Mouse (Mus musculus) midbrain, embryonic 12.5 days (tissue): ENCODE data around the gene Qpctl. TPM values are rescaled to one million over a fixed set of nuclear protein-coding genes. Genes with fewer than 3 reads are reported as not detected.
A peak's percentile ranks its signal among the peaks of the same experiment; 100 is the strongest.

Experiments
- ATAC-seq: fragments of 200-750 bp; cut with Nextera tagmentation; 2 replicates; pipeline ENCODE4 v1.8.0; 2017; ENCODE audit warnings: low read depth, moderate TSS enrichment, moderate library complexity; ENCODE audit not compliant: low FRiP score
- H3K27ac ChIP-seq: fragments of 300-500 bp; sonication (generic); replicated peaks from 2 replicates; pipeline ENCODE4 v1.5.1; 2016; ENCODE audit warnings: mild to moderate bottlenecking
- H3K27me3 ChIP-seq: fragments of 300-500 bp; sonication (generic); 2 replicates; pipeline ENCODE4 v1.6.1; 2016; ENCODE audit warnings: mild to moderate bottlenecking
- H3K36me3 ChIP-seq: fragments of 300-500 bp; sonication (generic); 2 replicates; pipeline ENCODE4 v1.6.1; 2016
- H3K4me1 ChIP-seq: fragments of 300-500 bp; sonication (generic); 2 replicates; pipeline ENCODE4 v1.6.1; 2016
- H3K4me2 ChIP-seq: fragments of 300-500 bp; sonication (generic); replicated peaks from 2 replicates; pipeline ENCODE4 v1.6.1; 2016; ENCODE audit warnings: mild to moderate bottlenecking, moderate library complexity
- H3K4me3 ChIP-seq: fragments of 300-500 bp; sonication (generic); 2 replicates; pipeline ENCODE4 v1.5.1; 2016; ENCODE audit warnings: mild to moderate bottlenecking
- H3K9ac ChIP-seq: fragments of 300-500 bp; sonication (generic); replicated peaks from 2 replicates; pipeline ENCODE4 v1.6.1; 2016; ENCODE audit warnings: mild to moderate bottlenecking, moderate library complexity
- H3K9me3 ChIP-seq: fragments of 300-500 bp; sonication (generic); 2 replicates; pipeline ENCODE4 v1.6.1; 2016; ENCODE audit warnings: mild to moderate bottlenecking
- WGBS: fragments of 180-500 bp; shearing (Covaris S2); methylation state at CpG from one replicate; pipeline ENCODE4 v1.1.7; 2016; 5-methylcytosine and 5-hydroxymethylcytosine counted together
- polyA plus RNA-seq: library from polyadenylated mRNA; unstranded; fragments of >200 nt; fragmentation: Nextera tagmentation; extraction: Ambion mirVana; gene quantifications from 2 replicates; pipeline ENCODE4 v1.2.1, GENCODE M21; 2016

Gene Qpctl
- 21.0 and 22.0 TPM in 2 replicates for polyA plus RNA-seq

- Histone ChIP-seq H3K4me2 (peak within 1 kb of the TSS; percentile 84), H3K4me3 (peak within 1 kb of the TSS; percentile 75), H3K36me3 (peaks cover 36% of the 10 kb centered on the region), H3K27me3 (no peaks in the 10 kb centered on the region), H3K4me1 (peaks cover 28% of the 10 kb centered on the region), H3K27ac (peak within 1 kb of the TSS; percentile 84), H3K9ac (peak within 1 kb of the TSS; percentile 83), H3K9me3 (no peaks in the 10 kb centered on the region)
- WGBS: under 1% methylated on average over 43 of the region's 43 CpGs
- peak; percentile 97 for ATAC-seq
Measured at GRCm38 (mm10) chr7:19148875-19149541, at the start of gene Qpctl. Gene Qpctl, minus strand, starts transcription at chr7:19149291.

- H3K9ac ChIP-seq: no peak overlapping the region
- H3K27me3 ChIP-seq: no peaks in the 10 kb centered on the region
- H3K4me3 ChIP-seq: no peak overlapping the region
- 32% methylated on average over 2 of the region's 2 CpGs for WGBS
- ATAC-seq: no peak
- no peak overlapping the region for H3K27ac ChIP-seq
- H3K9me3 ChIP-seq: no peaks in the 10 kb centered on the region
- H3K36me3 ChIP-seq: peaks cover 52% of the 10 kb centered on the region
- no peaks in the 10 kb centered on the region for H3K4me1 ChIP-seq
- H3K4me2 ChIP-seq: no peak overlapping the region
Measured at GRCm38 (mm10) chr7:19197985-19198384, 48.9 kb upstream of the Qpctl start.

GRCm38 (mm10) chr7:19196676-19197075, 47.6 kb upstream of the Qpctl start:
- Histone ChIP-seq H3K36me3 (peaks cover 62% of the 10 kb centered on the region), H3K27me3 (no peaks in the 10 kb centered on the region), H3K9ac (no peak overlapping the region), H3K4me2 (no peak overlapping the region), H3K4me3 (no peak overlapping the region), H3K4me1 (no peaks in the 10 kb centered on the region), H3K9me3 (no peaks in the 10 kb centered on the region), H3K27ac (no peak overlapping the region)
- ATAC-seq: no peak
- WGBS: 68% methylated on average over 6 of the region's 6 CpGs

- Histone ChIP-seq H3K4me3 (no peak overlapping the region), H3K4me2 (no peak overlapping the region), H3K27ac (no peak overlapping the region), H3K4me1 (no peaks in the 10 kb centered on the region), H3K9me3 (no peaks in the 10 kb centered on the region), H3K36me3 (peaks cover 69% of the 10 kb centered on the region), H3K27me3 (no peaks in the 10 kb centered on the region), H3K9ac (no peak overlapping the region)
- 100% methylated on average over 4 of the region's 4 CpGs for WGBS
- no peak for ATAC-seq
Measured at GRCm38 (mm10) chr7:19194676-19195075, 45.6 kb upstream of the Qpctl start.

GRCm38 (mm10) chr7:19184758-19185157, 35.7 kb upstream of the Qpctl start:
- Histone ChIP-seq H3K36me3 (peaks cover 30% of the 10 kb centered on the region), H3K27me3 (peaks cover 19% of the 10 kb centered on the region), H3K4me2 (no peak overlapping the region), H3K9me3 (no peaks in the 10 kb centered on the region), H3K4me1 (peaks cover 30% of the 10 kb centered on the region), H3K27ac (peak overlapping the region; percentile 35; the same call in 1 of the 2 replicates), H3K4me3 (no peak overlapping the region), H3K9ac (no peak overlapping the region)
- ATAC-seq: no peak
- WGBS: 75% methylated on average over 6 of the region's 6 CpGs

- H3K9ac ChIP-seq: no peak overlapping the region
- no peak for ATAC-seq
- peaks cover 35% of the 10 kb centered on the region for H3K4me1 ChIP-seq
- H3K9me3 ChIP-seq: no peaks in the 10 kb centered on the region
- no peak overlapping the region for H3K4me3 ChIP-seq
- no peak overlapping the region for H3K4me2 ChIP-seq
- peaks cover 29% of the 10 kb centered on the region; the same call in 1 of the 2 replicates for H3K36me3 ChIP-seq
- peak overlapping the region; percentile 35; the same call in 1 of the 2 replicates for H3K27ac ChIP-seq
- WGBS: 84% methylated on average over 2 of the region's 2 CpGs
- peaks cover 24% of the 10 kb centered on the region for H3K27me3 ChIP-seq
Measured at GRCm38 (mm10) chr7:19184250-19184649, 35.2 kb upstream of the Qpctl start.

- 1% methylated on average over 26 of the region's 27 CpGs for WGBS
- Histone ChIP-seq H3K36me3 (peaks cover 8% of the 10 kb centered on the region; the same call in 1 of the 2 replicates), H3K4me1 (peaks cover 52% of the 10 kb centered on the region), H3K9ac (peak overlapping the region; percentile 45), H3K9me3 (no peaks in the 10 kb centered on the region), H3K4me2 (peak overlapping the region; percentile 54), H3K27ac (no peak overlapping the region), H3K27me3 (peaks cover 57% of the 10 kb centered on the region), H3K4me3 (peak overlapping the region; percentile 43)
- ATAC-seq: no peak
Measured at GRCm38 (mm10) chr7:19180862-19181429, 31.9 kb upstream of the Qpctl start.

GRCm38 (mm10) chr7:19179936-19180335, 30.8 kb upstream of the Qpctl start:
- ATAC-seq: no peak
- H3K36me3 ChIP-seq: 0 out of 2 replicates have a peak, but pooled peaks cover 6% of the 10 kb centered on the region
- H3K27me3 ChIP-seq: peaks cover 64% of the 10 kb centered on the region
- WGBS: 42% methylated on average over 6 of the region's 6 CpGs
- H3K4me1 ChIP-seq: peaks cover 50% of the 10 kb centered on the region
- H3K9ac ChIP-seq: no peak overlapping the region
- H3K9me3 ChIP-seq: no peaks in the 10 kb centered on the region
- peak overlapping the region; percentile 45; the same call in 1 of the 2 replicates for H3K4me3 ChIP-seq
- peak overlapping the region; percentile 56; the same call in 1 of the 2 replicates for H3K4me2 ChIP-seq
- H3K27ac ChIP-seq: no peak overlapping the region

- peaks cover 43% of the 10 kb centered on the region for H3K4me1 ChIP-seq
- no peak overlapping the region for H3K9ac ChIP-seq
- H3K4me3 ChIP-seq: peak overlapping the region; percentile 45
- ATAC-seq: no peak
- WGBS: under 1% methylated on average over 32 of the region's 32 CpGs
- H3K27me3 ChIP-seq: peaks cover 64% of the 10 kb centered on the region
- peak overlapping the region; percentile 56 for H3K4me2 ChIP-seq
- H3K27ac ChIP-seq: no peak overlapping the region
- H3K36me3 ChIP-seq: 0 out of 2 replicates have a peak, but pooled peaks cover 6% of the 10 kb centered on the region
- H3K9me3 ChIP-seq: no peaks in the 10 kb centered on the region
Measured at GRCm38 (mm10) chr7:19179173-19179572, 30.1 kb upstream of the Qpctl start.

GRCm38 (mm10) chr7:19178443-19179092, 29.5 kb upstream of the Qpctl start:
- H3K9ac ChIP-seq: peak overlapping the region; percentile 39; the same call in 1 of the 2 replicates
- H3K27ac ChIP-seq: no peak overlapping the region
- peak overlapping the region; percentile 56 for H3K4me2 ChIP-seq
- no peaks in the 10 kb centered on the region for H3K9me3 ChIP-seq
- WGBS: 7% methylated on average over 27 of the region's 27 CpGs
- H3K36me3 ChIP-seq: 0 out of 2 replicates have a peak, but pooled peaks cover 3% of the 10 kb centered on the region
- peaks cover 66% of the 10 kb centered on the region for H3K27me3 ChIP-seq
- H3K4me3 ChIP-seq: peak overlapping the region; percentile 45
- no peak for ATAC-seq
- H3K4me1 ChIP-seq: peaks cover 42% of the 10 kb centered on the region

GRCm38 (mm10) chr7:19178035-19178434, 28.9 kb upstream of the Qpctl start:
- Histone ChIP-seq H3K36me3 (no peaks in the 10 kb centered on the region), H3K9ac (peak overlapping the region; percentile 39; the same call in 1 of the 2 replicates), H3K9me3 (no peaks in the 10 kb centered on the region), H3K27ac (no peak overlapping the region), H3K4me3 (peak overlapping the region; percentile 45), H3K4me2 (peak overlapping the region; percentile 56), H3K4me1 (peaks cover 47% of the 10 kb centered on the region), H3K27me3 (peaks cover 69% of the 10 kb centered on the region)
- no peak for ATAC-seq
- WGBS: 6% methylated on average over 18 of the region's 18 CpGs

GRCm38 (mm10) chr7:19177216-19177615, 28.1 kb upstream of the Qpctl start:
- Histone ChIP-seq H3K27ac (no peak overlapping the region), H3K4me3 (peak overlapping the region; percentile 45), H3K27me3 (peaks cover 69% of the 10 kb centered on the region), H3K36me3 (no peaks in the 10 kb centered on the region), H3K9me3 (no peaks in the 10 kb centered on the region), H3K4me1 (peaks cover 55% of the 10 kb centered on the region), H3K9ac (peak overlapping the region; percentile 53), H3K4me2 (peak overlapping the region; percentile 56)
- 61% methylated on average over 7 of the region's 7 CpGs for WGBS
- ATAC-seq: no peak
